Mouse (Mus musculus): ENCODE measurements around the gene Ppp4r1. TPM values are rescaled to one million over a fixed set of nuclear protein-coding genes. Genes with fewer than 3 reads are reported as not detected.

Ppp4r1 gene
- total RNA-seq, 2 experiments from 2014 or later: 23.8 to 28.5 TPM

- no peak for DNase-seq
- intact Hi-C loops (cut with DNase I): no loop called here
Observed at GRCm38 (mm10) chr17:65796056-65796455, 13.7 kb downstream of the Ppp4r1 start.

GRCm38 (mm10) chr17:65798446-65798845, 16.1 kb downstream of the Ppp4r1 start:
- DNase-seq: no peak
- intact Hi-C loops (cut with DNase I): no loop called here

GRCm38 (mm10) chr17:65799353-65799752, 17.0 kb downstream of the Ppp4r1 start:
- intact Hi-C loops (cut with DNase I): no loop called here
- DNase-seq: no peak

- intact Hi-C loops (cut with DNase I): no loop called here
Observed at GRCm38 (mm10) chr17:65800451-65800850, 18.1 kb downstream of the Ppp4r1 start.

GRCm38 (mm10) chr17:65802026-65802425, 19.7 kb downstream of the Ppp4r1 start:
- intact Hi-C loops (cut with DNase I): no loop called here
- DNase-seq: no peak

More at GRCm38 (mm10) chr17:65800451-65800850, 18.1 kb downstream of the Ppp4r1 start:
- DNase-seq: no peak

- intact Hi-C loops (cut with DNase I): no loop called here
- no peak for DNase-seq
Observed at GRCm38 (mm10) chr17:65805966-65806365, 23.6 kb downstream of the Ppp4r1 start.

- DNase-seq: no peak
- intact Hi-C loops (cut with DNase I): no loop called here
Observed at GRCm38 (mm10) chr17:65806416-65806815, 24.0 kb downstream of the Ppp4r1 start.

- intact Hi-C loops (cut with DNase I): no loop called here
Observed at GRCm38 (mm10) chr17:65811032-65811431, 28.7 kb downstream of the Ppp4r1 start.

GRCm38 (mm10) chr17:65813763-65814162, 31.4 kb downstream of the Ppp4r1 start:
- no peak for DNase-seq

More at GRCm38 (mm10) chr17:65811032-65811431, 28.7 kb downstream of the Ppp4r1 start:
- DNase-seq: no peak

GRCm38 (mm10) chr17:65820197-65820596, 37.8 kb downstream of the Ppp4r1 start:
- intact Hi-C loops (cut with DNase I): no loop called here
- no peak for DNase-seq

More at GRCm38 (mm10) chr17:65813763-65814162, 31.4 kb downstream of the Ppp4r1 start:
- intact Hi-C loops (cut with DNase I): no loop called here

GRCm38 (mm10) chr17:65822423-65822822, 40.0 kb downstream of the Ppp4r1 start:
- DNase-seq: no peak
- intact Hi-C loops (cut with DNase I): no loop called here

- intact Hi-C loops (cut with DNase I): no loop called here
- no peak for DNase-seq
Observed at GRCm38 (mm10) chr17:65824246-65824645, 41.9 kb downstream of the Ppp4r1 start.

- no peak for DNase-seq
- intact Hi-C loops (cut with DNase I): no loop called here
Observed at GRCm38 (mm10) chr17:65826257-65826656, 43.9 kb downstream of the Ppp4r1 start.

GRCm38 (mm10) chr17:65827119-65827840, 44.9 kb downstream of the Ppp4r1 start:
- intact Hi-C loops (cut with DNase I): no loop called here

GRCm38 (mm10) chr17:65827904-65828303, 45.5 kb downstream of the Ppp4r1 start:
- intact Hi-C loops (cut with DNase I): no loop called here

More at GRCm38 (mm10) chr17:65827119-65827840, 44.9 kb downstream of the Ppp4r1 start:
- DNase-seq: no peak

GRCm38 (mm10) chr17:65828951-65829350, 46.6 kb downstream of the Ppp4r1 start:
- intact Hi-C loops (cut with DNase I): no loop called here

More at GRCm38 (mm10) chr17:65827904-65828303, 45.5 kb downstream of the Ppp4r1 start:
- DNase-seq: no peak

GRCm38 (mm10) chr17:65830216-65830863, 48.0 kb downstream of the Ppp4r1 start:
- no peak for DNase-seq
- intact Hi-C loops (cut with DNase I): loop anchor here (10.0 kb wide), 1 partner anchor 126 kb away; no protein-coding TSS in a partner anchor

More at GRCm38 (mm10) chr17:65828951-65829350, 46.6 kb downstream of the Ppp4r1 start:
- DNase-seq: no peak

GRCm38 (mm10) chr17:65833891-65834290, 51.5 kb downstream of the Ppp4r1 start:
- intact Hi-C loops (cut with DNase I): loop anchor here (10.0 kb wide), 1 partner anchor 129 kb away; no protein-coding TSS in a partner anchor

GRCm38 (mm10) chr17:65836746-65837145, 54.4 kb downstream of the Ppp4r1 start:
- intact Hi-C loops (cut with DNase I): loop anchor here (10.0 kb wide), 1 partner anchor 132 kb away; no protein-coding TSS in a partner anchor
- DNase-seq: no peak

More at GRCm38 (mm10) chr17:65833891-65834290, 51.5 kb downstream of the Ppp4r1 start:
- DNase-seq: no peak

- DNase-seq: no peak
- intact Hi-C loops (cut with DNase I): loop anchor here (10.0 kb wide), 1 partner anchor 135 kb away; no protein-coding TSS in a partner anchor
Observed at GRCm38 (mm10) chr17:65839541-65840256, 57.3 kb downstream of the Ppp4r1 start.

Measured in gastrocnemius, postnatal 36 days (tissue).